In genomic region chr7:124372297-124372696, GRCm38 (mm10) we compare ENCODE assay signal across 16 mouse cellular contexts.
"Had no signal": no experiment of that assay in that cellular context is flagged by ENCODE, and none has a peak within 500 bp of the region (broad histone marks: within the 10 kb centered on the region; RNA-seq: fewer than 3 reads in every experiment).

No protein-coding gene starts in this region.

- DNase-seq: liver, postnatal 0 days; lung, adult 2 months; lung, postnatal 14 days; lung, postnatal 36 days; right cerebral cortex, postnatal 14 days; thymus, adult 2 months; thymus, postnatal 25 days; thymus, postnatal 4 days had no signal

- H3K27ac ChIP-seq: lung, embryonic 15.5 days; macrophage; midbrain, embryonic 13.5 days; midbrain, embryonic 15.5 days; neural tube, embryonic 12.5 days had no signal

- H3K9ac ChIP-seq: liver, postnatal 0 days; lung, embryonic 15.5 days; midbrain, embryonic 13.5 days; midbrain, embryonic 15.5 days; neural tube, embryonic 12.5 days had no signal

- H3K4me3 ChIP-seq: lung, embryonic 15.5 days; megakaryocyte, embryonic 14.5 days; midbrain, embryonic 13.5 days; midbrain, embryonic 15.5 days; neural tube, embryonic 12.5 days had no signal

- H3K36me3 ChIP-seq: lung, embryonic 15.5 days; midbrain, embryonic 13.5 days; midbrain, embryonic 15.5 days; neural tube, embryonic 12.5 days had no signal

- H3K9me3 ChIP-seq: lung, embryonic 15.5 days; midbrain, embryonic 13.5 days; midbrain, embryonic 15.5 days; neural tube, embryonic 12.5 days had no signal

- H3K4me1 ChIP-seq: lung, embryonic 15.5 days; megakaryocyte, embryonic 14.5 days; midbrain, embryonic 13.5 days; neural tube, embryonic 12.5 days had no signal

- ATAC-seq: liver, postnatal 0 days; lung, postnatal 0 days; midbrain, embryonic 13.5 days; midbrain, embryonic 15.5 days had no signal

- H3K27me3 ChIP-seq: lung, embryonic 15.5 days; megakaryocyte, embryonic 14.5 days; midbrain, embryonic 13.5 days; midbrain, embryonic 15.5 days; neural tube, embryonic 12.5 days had no signal

- H3K4me2 ChIP-seq: lung, embryonic 15.5 days; midbrain, embryonic 11.5 days; midbrain, embryonic 13.5 days; midbrain, embryonic 15.5 days; neural tube, embryonic 12.5 days had no signal
